Mouse (Mus musculus): ENCODE measurements at regions not wholly inside any gene's neighbourhood (a gene's known extent, or its start where the extent isn't known, plus 50 kb on each side); places are given as distances from the start of the nearest gene placed in this dataset.

- TF ChIP-seq POLR2A (IDR thresholded peaks at IDR 0.05; ENCODE audit: low read depth, low read length) (no peak), CTCF (conservative IDR thresholded peaks at IDR 0.05; ENCODE audit: insufficient read depth, insufficient read length, low read depth, low read length) (no peak)
These were observed 85.8 kb upstream of the Cerkl start for GRCm38 (mm10) chr2:79542191-79542980.
